Mouse (Mus musculus) myocyte (in vitro differentiated cells): ENCODE measurements around the gene Zfp352. TPM values are rescaled to one million over a fixed set of nuclear protein-coding genes. Genes with fewer than 3 reads are reported as not detected.
"Not testable (repeated sequence)": the region's sequence is repeated elsewhere in the genome, so short reads cannot be mapped to it uniquely, and the experiment has no call there.

ENCODE experiments used
- H3K27me3 ChIP-seq: one replicate; pipeline ENCODE4 v1.6.1; 2011; ENCODE audit not compliant: control insufficient read depth, insufficient read depth, insufficient read length
- H3K36me3 ChIP-seq: one replicate; pipeline ENCODE4 v1.6.1; 2011; ENCODE audit not compliant: control insufficient read depth, insufficient read depth
- H3K4me2 ChIP-seq: one replicate; pipeline ENCODE4 v1.6.1; 2011; ENCODE audit warnings: low read depth, control low read depth
- H3K4me3 ChIP-seq: one replicate; pipeline ENCODE4 v1.5.1; 2011; ENCODE audit warnings: mild to moderate bottlenecking, control low read depth, moderate library complexity
- H3K79me2 ChIP-seq: one replicate; pipeline ENCODE4 v1.6.1; 2011; ENCODE audit not compliant: control insufficient read depth, insufficient read depth
- H3ac ChIP-seq: one replicate; pipeline ENCODE4 v1.6.1; 2011; ENCODE audit not compliant: control insufficient read depth, insufficient read length
- CEBPB ChIP-seq: IDR thresholded peaks from 2 replicates; pipeline ENCODE4 v1.6.1; 2011; ENCODE audit warnings: mild to moderate bottlenecking, moderate library complexity; ENCODE audit not compliant: poor library complexity, insufficient read depth, severe bottlenecking
- E2F4 ChIP-seq: IDR thresholded peaks from one replicate; pipeline ENCODE4 v1.6.1; 2011; ENCODE audit warnings: mild to moderate bottlenecking, control low read depth, moderate library complexity; ENCODE audit not compliant: insufficient read depth
- MAX ChIP-seq: IDR thresholded peaks from one replicate; pipeline ENCODE4 v1.6.1; 2011; ENCODE audit warnings: low read depth, mild to moderate bottlenecking, control low read depth
- MYOD1 ChIP-seq, 3 experiments: IDR thresholded peaks; one replicate each; pipeline ENCODE4 v1.6.1; 2011; ENCODE audit warnings: control low read depth in 2 of 3, low read depth in 2 of 3, mild to moderate bottlenecking in 2 of 3, moderate library complexity in 1 of 3; ENCODE audit not compliant: insufficient read length in 2 of 3, control insufficient read depth in 1 of 3
- MYOG ChIP-seq, 3 experiments: IDR thresholded peaks; one replicate each; pipeline ENCODE4 v1.6.1; 2011; ENCODE audit warnings: control low read depth in 2 of 3, low read depth in 2 of 3, mild to moderate bottlenecking in 2 of 3; ENCODE audit not compliant: insufficient read length in 2 of 3, control insufficient read depth in 1 of 3, insufficient read depth in 1 of 3
- POLR2A ChIP-seq: IDR thresholded peaks from one replicate; pipeline ENCODE4 v1.6.1; 2011; ENCODE audit warnings: low read depth, mild to moderate bottlenecking, control low read depth, moderate library complexity; ENCODE audit not compliant: insufficient read length
- POLR2AphosphoS2 ChIP-seq: IDR thresholded peaks from one replicate; pipeline ENCODE4 v1.6.1; 2011; ENCODE audit warnings: low read depth, control low read depth; ENCODE audit not compliant: insufficient read length
- REST ChIP-seq: IDR thresholded peaks from one replicate; pipeline ENCODE4 v1.6.1; 2011; ENCODE audit warnings: mild to moderate bottlenecking, control low read depth, moderate library complexity; ENCODE audit not compliant: insufficient read depth, insufficient read length
- SRF ChIP-seq: IDR thresholded peaks from one replicate; pipeline ENCODE4 v1.6.1; 2011; ENCODE audit warnings: low read depth; ENCODE audit not compliant: control insufficient read depth, insufficient read length
- TCF12 ChIP-seq: IDR thresholded peaks from one replicate; pipeline ENCODE4 v1.6.1; 2011; ENCODE audit warnings: mild to moderate bottlenecking, control low read depth; ENCODE audit not compliant: poor library complexity, insufficient read depth, severe bottlenecking
- TCF3 ChIP-seq: IDR thresholded peaks from one replicate; pipeline ENCODE4 v1.6.1; 2011; ENCODE audit warnings: low read depth, control low read depth; ENCODE audit not compliant: insufficient read length
- USF1 ChIP-seq: IDR thresholded peaks from one replicate; pipeline ENCODE4 v1.6.1; 2011; ENCODE audit warnings: low read depth, mild to moderate bottlenecking, control low read depth, moderate library complexity
- polyA plus RNA-seq: library from polyadenylated mRNA; unstranded; fragments of >200 nt; fragmentation: generic; extraction: Trizol; gene quantifications from one replicate; pipeline ENCODE4 v1.2.1, GENCODE M21; 2012; ENCODE audit warnings: missing spikeins

Zfp352 gene
- not detected for polyA plus RNA-seq

DNA sequence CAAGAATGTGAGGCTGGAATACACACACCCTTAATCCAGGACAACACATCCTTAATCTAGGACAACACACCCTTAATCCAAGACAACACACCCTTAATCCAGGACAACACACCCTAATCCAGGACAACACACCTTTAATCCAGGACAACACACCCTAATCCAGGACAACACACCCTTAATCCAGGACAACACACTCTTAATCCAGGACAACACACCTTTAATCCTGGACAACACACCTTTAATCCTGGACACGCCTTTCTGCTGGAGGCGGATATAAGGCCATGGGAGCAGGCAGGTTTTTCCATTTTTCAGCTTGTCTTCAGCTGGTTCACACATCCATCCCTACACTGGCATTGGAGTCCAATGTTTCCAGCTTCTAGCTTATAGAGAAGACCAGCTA is at the start of gene Zfp352:
TSS of gene Zfp352 (plus strand) at position 301 of the 400 bp plus-strand sequence.
- TF ChIP-seq MYOD1 (IDR thresholded peaks at IDR 0.05; ENCODE audit: control insufficient read depth in 1 of 3, insufficient read length in 2 of 3, low read depth in 2 of 3) (no peak), MAX (no peak), MYOG (IDR thresholded peaks at IDR 0.05; ENCODE audit: control insufficient read depth in 1 of 3, insufficient read depth in 1 of 3, insufficient read length in 2 of 3, low read depth in 2 of 3) (no peak), E2F4 (no peak)
- Histone ChIP-seq H3ac (no peak within 1 kb of the TSS), H3K27me3 (no peaks in the 10 kb centered on the region), H3K79me2 (no peaks in the 10 kb centered on the region), H3K36me3 (no peaks in the 10 kb centered on the region), H3K4me2 (no peak within 1 kb of the TSS), H3K4me3 (no peak within 1 kb of the TSS)

DNA sequence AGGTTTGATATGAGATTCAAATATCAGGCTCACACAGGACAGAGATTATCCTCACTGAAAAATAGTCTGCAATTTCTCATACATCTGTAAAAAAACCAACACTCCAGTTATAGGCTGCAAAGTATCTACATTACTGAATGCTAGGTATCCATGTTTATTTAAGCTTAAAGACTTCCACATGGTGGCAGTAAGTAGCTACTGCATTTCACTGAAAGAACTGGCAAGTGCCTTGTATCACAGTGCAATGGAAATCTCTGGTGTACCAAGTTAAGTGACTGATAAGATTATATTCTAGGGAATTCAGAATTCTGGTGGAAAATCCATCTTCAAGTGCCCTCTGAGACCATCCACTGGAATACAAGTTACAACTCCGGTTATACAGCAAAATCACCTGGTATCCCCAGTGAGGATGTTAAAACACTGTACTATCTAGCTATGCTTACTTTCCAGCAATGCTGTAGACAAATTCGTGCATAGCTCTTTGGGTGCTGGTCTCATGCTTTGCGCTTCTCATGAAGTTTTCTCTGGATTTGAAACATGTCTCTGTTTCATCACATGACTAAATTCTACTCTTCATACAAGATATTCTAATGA is 47.6 kb upstream of the Zfp352 start:
- Histone ChIP-seq H3K36me3 (no peaks in the 10 kb centered on the region), H3K27me3 (no peaks in the 10 kb centered on the region), H3K4me2 (no peak overlapping the region), H3K4me3 (no peak overlapping the region), H3ac (no peak overlapping the region), H3K79me2 (no peaks in the 10 kb centered on the region)
- TF ChIP-seq CEBPB, result no peak
- no peak for TF ChIP-seq POLR2A
- TF ChIP-seq SRF, result no peak
- no peak for TF ChIP-seq MAX
- TF ChIP-seq TCF3, result no peak

GRCm38 (mm10) chr4:90174036-90174435 is 44.6 kb upstream of the Zfp352 start:
- Histone ChIP-seq H3K36me3 (no peaks in the 10 kb centered on the region), H3K27me3 (no peaks in the 10 kb centered on the region), H3K4me2 (no peak overlapping the region), H3ac (no peak overlapping the region), H3K4me3 (no peak overlapping the region), H3K79me2 (no peaks in the 10 kb centered on the region)
- TF ChIP-seq MYOG (IDR thresholded peaks at IDR 0.05; ENCODE audit: control insufficient read depth in 1 of 3, insufficient read depth in 1 of 3, insufficient read length in 2 of 3, low read depth in 2 of 3) (no peak), POLR2A (no peak), TCF3 (no peak), CEBPB (no peak), MAX (no peak), REST (no peak)

DNA sequence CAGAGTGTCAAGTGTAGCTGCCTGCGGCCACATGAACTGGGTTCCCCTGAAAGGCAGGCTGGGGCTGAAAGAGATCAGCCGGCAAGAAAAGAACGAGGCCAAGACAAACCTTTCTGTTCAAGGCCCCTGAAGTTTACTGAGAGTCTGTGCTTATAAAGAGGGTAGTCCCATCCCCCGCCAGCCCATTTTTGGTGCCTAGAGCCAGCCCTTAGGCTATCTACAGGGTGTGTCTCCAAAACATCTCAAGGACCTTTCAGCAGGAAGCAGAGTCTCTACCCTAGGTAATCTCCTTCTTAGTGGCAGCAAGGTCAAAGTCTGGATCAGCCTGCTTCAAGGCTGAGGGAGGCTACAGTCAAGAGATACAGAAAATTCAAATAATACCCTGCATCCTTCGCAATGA is 15.2 kb upstream of the Zfp352 start:
- Histone ChIP-seq H3K4me2 (no peak overlapping the region), H3ac (no peak overlapping the region), H3K79me2 (no peaks in the 10 kb centered on the region), H3K36me3 (no peaks in the 10 kb centered on the region), H3K27me3 (no peaks in the 10 kb centered on the region), H3K4me3 (no peak overlapping the region)
- TF ChIP-seq MYOD1 (IDR thresholded peaks at IDR 0.05; ENCODE audit: control insufficient read depth in 1 of 3, insufficient read length in 2 of 3, low read depth in 2 of 3) (no peak), TCF12 (no peak), REST (no peak), USF1 (no peak), TCF3 (no peak), MYOG (IDR thresholded peaks at IDR 0.05; ENCODE audit: control insufficient read depth in 1 of 3, insufficient read depth in 1 of 3, insufficient read length in 2 of 3, low read depth in 2 of 3) (no peak), MAX (no peak), E2F4 (no peak), SRF (no peak), CEBPB (no peak)

GRCm38 (mm10) chr4:90211475-90211874 is 7.1 kb upstream of the Zfp352 start:
- Histone ChIP-seq H3K36me3 (no peaks in the 10 kb centered on the region), H3K27me3 (no peaks in the 10 kb centered on the region), H3ac (no peak overlapping the region), H3K79me2 (no peaks in the 10 kb centered on the region), H3K4me3 (no peak overlapping the region), H3K4me2 (no peak overlapping the region)
- TF ChIP-seq POLR2AphosphoS2 (no peak), TCF3 (no peak), SRF (no peak), MAX (no peak)

- Histone ChIP-seq H3K4me3 (no peak overlapping the region), H3K79me2 (no peaks in the 10 kb centered on the region), H3K27me3 (no peaks in the 10 kb centered on the region), H3K36me3 (no peaks in the 10 kb centered on the region), H3K4me2 (no peak overlapping the region), H3ac (no peak overlapping the region)
- TF ChIP-seq MYOD1 (IDR thresholded peaks at IDR 0.05; ENCODE audit: control insufficient read depth in 1 of 3, insufficient read length in 2 of 3, low read depth in 2 of 3) (no peak), TCF3 (no peak), REST (no peak), SRF (no peak), USF1 (no peak), E2F4 (no peak), POLR2A (no peak), POLR2AphosphoS2 (no peak), CEBPB (no peak), TCF12 (no peak), MAX (no peak), MYOG (IDR thresholded peaks at IDR 0.05; ENCODE audit: control insufficient read depth in 1 of 3, insufficient read depth in 1 of 3, insufficient read length in 2 of 3, low read depth in 2 of 3) (no peak)
These were observed 6.5 kb upstream of the Zfp352 start for GRCm38 (mm10) chr4:90212076-90212475.

- H3K4me3 ChIP-seq, H3K79me2 ChIP-seq, H3K27me3 ChIP-seq, H3K4me2 ChIP-seq, H3ac ChIP-seq, H3K36me3 ChIP-seq: not testable (repeated sequence)
These were observed 17.0 kb downstream of the Zfp352 start for GRCm38 (mm10) chr4:90235646-90236045.
